Mouse (Mus musculus) regulatory T cell (primary cell): ENCODE measurements around the gene Hes1.

Experiments
- in situ Hi-C: fragments of 300-600 bp; cut with MboI, MseI; formaldehyde crosslinking; loops from one replicate; pipeline ENCODE4 v1.15.1; 2025; ENCODE audit warnings: high pct_unique_total_duplicates

Gene Hes1

GRCm38 (mm10) chr16:30113800-30114199 is 49.6 kb downstream of the Hes1 start:
- in situ Hi-C loops: no loop called here

- in situ Hi-C loops: no loop called here
These were observed 50.3 kb downstream of the Hes1 start for GRCm38 (mm10) chr16:30114451-30114850.
